Mouse (Mus musculus): Measurements from ENCODE around the gene Ndel1.

The Ndel1 gene

DNA sequence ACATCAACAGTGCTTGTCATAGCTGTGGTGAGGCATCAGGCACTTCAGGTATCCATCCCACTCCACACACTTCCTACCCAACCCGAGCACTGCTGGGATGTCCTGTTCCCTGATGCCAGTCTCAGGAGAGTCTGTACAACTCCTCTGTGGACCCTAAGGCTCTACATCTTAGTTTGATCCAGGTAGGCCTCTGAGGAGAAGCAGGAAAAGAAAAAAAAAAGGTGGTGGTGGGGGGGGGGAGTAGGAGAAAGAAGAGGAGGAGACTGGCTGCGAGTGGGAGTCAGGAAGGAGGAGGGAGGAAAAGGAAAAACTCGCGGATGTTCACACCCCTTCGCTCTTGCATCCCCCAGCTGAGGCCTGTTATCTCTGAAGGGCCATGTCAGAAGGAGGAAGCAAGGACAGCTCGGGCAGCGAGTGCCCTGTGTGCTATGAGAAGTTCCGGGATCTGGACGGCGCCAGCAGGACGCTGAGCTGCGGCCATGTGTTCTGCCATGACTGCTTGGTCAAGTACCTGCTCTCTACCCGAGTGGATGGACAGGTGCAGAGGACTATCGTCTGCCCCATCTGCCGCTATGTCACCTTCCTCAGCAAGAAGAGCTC lies 20.7 kb upstream of the Ndel1 start:
- DNase-seq (ENCODE audit: low spot score), result no peak

DNA sequence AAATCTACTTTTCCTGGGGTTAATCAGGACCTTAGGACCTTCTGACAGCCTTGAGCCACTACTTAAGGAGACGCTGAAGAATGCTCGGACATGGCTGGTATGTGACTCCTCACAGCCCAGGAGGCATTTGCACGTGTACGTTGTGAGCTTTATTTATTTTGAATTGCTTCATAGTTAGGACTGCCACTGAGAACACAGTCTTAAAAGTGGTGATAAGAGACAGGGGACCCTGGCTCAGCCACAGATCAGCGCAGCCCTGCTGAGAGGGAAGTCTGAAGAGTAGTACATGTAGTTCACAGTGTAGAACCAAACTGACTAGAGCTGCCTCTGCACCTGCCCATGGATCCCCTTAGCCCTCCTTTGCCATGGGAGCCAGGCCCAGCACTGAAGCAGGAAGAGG lies 20.2 kb upstream of the Ndel1 start:
- DNase-seq (ENCODE audit: low spot score), result no peak

DNA sequence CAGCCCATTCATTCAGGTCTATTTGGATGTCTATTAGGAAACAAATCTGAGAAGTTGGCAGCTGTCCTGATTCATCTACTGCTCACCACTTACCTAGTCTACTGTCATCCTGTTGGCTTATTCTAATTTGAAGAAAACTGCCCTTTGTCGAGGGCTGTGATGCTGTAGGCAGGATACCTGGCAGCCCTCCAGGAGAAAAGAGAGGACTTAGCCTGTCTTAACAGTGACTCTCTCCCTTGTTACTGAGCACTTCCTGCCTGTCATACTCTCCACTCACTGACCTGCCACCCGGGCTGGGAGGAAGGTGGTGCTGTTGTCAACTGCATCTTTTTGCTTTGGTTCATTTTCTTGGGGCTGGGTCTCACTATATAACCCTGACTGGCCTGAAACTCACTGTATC lies 19.0 kb upstream of the Ndel1 start:
- no peak for DNase-seq (ENCODE audit: low spot score)

DNA sequence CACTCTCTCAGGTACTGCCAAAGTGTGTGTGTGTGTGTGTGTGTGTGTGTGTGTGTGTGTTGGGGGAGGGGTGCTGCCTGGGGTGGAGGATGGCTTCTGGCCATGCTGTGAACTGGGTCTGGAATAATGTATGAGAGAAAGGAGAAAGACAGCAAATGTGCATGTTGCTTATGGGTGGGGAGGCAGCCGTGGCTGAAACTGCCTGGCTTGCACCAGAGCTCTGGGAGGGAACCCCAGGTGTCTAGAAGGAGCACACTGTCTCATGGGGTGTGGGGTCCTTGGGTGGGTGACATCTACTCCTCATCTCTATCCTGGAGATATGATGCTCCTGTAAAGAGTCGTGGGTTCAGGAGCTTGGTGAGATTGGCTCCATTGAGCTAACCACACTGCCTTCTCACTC lies 17.0 kb upstream of the Ndel1 start:
- no peak for DNase-seq (ENCODE audit: low spot score)

DNA sequence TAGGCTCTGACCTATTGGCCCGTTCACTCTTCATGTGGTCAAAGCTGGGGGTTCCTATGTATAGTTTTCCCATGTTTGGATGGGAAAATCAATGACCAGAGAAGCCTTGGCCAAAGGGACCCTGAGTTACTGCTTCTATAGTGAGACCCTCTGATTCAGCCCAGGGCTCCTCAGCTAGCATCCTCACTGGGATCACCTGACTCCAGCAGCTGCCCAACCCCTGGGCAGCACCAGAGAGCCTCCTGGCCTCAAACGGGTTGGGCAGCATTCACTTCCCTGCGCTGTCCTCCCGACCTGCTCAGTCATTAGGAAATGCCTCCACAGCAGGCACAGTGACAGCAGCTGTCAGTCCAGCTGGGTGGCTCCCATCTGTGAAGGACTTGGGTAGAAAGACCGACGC lies 16.6 kb upstream of the Ndel1 start, which contains the start of gene Rnf222:
Gene Rnf222 (plus strand): TSS at position 301 of the 400 bp plus-strand sequence.
- no peak for DNase-seq (ENCODE audit: low spot score)

DNA sequence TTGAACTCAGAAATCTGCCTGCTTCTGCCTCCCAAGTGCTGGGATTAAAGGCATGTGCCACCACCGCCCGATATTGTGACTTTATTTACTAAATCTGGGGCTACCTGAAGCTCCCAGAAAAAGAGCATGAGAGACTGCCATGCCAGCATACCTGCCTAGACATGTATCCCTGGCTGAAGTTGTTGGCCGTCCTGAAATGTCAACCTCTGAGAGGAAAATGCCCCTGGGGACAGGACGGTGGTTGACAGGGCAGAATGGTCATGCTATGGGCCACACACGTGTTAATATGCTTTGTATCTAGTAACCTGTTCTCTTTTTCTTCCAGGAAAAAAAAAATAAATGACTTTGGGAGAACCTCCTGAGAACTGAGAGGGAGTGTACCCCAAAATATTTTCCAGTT lies 14.4 kb upstream of the Ndel1 start:
- no peak for DNase-seq (ENCODE audit: low spot score)

DNA sequence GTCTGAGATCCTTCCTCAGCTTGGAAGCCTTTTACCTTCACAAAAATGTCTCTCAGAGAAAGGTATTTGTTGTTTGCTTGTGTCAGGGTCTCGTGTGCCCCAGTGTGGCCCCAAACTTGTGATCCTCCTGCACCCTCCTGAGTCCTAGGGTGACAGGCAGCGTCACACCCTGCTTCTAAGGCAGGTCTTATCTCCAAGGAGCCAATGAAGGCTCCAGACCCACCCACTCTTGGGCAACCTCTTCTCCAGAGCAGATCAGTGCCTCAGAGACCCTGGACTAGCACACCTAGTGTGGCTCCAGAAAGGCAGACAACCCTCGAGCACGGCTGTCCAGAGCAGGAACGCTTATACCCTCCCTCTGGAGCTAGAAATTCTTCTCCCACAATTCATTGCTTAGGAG lies 12.7 kb upstream of the Ndel1 start:
- DNase-seq (ENCODE audit: low spot score), result no peak

DNA sequence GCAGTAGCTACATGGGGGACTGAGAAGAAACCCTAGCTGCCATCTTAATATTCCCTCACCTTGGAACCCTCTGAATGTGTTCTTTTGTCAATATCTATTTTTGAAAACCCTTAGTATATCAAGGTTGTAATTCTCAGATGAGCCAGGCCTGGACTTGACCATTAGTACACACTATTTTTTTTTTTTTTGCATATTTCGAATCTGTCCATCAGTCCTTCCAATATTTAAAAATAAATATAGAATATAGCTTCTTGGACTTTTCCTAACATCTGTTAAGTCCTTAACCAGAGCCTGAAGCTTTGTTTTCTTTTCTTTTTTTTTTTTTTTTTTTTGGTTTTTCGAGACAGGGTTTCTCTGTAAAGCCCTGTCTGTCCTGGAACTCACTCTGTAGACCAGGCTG lies 12.2 kb upstream of the Ndel1 start:
- DNase-seq (ENCODE audit: low spot score), result no peak

DNA sequence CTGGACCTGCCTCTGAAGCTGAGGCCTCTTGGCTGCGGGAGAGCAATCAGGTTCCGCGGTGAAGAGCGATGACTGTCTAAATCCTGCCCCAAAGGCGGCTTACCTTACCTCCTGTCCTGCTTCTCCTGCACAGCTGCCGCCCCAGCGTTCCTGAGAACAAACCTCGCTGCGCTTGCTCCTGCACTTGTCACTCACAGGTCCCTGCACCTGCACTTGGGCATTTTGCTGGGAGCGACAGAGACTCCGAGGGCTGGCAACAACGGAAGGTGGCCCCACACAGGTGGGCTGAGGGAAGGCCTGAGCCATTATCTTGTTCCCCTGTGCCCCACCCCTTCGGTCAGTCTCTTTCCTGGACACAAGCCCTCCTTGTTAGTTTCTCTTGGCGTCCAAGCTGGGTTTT lies 10.4 kb upstream of the Ndel1 start:
- no peak for DNase-seq (ENCODE audit: low spot score)

DNA sequence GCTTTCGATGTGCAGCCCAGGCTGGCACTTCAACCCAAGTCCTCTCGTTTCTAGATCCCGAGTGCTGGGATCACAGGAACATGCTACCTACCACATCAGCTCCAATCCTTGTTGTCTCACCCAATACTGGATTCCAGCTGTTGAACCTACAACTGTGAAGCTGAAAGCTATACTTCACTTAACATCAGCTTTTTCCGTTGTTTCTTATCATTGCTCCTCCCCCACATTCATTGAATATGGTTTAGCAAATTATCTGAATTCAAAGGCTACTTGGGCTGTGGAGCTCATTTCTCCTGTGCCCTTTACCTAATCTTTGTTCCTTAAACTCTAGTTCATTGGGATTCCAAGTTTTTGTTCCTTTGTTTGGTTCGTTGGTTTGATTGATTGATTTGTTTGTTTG lies 7.2 kb upstream of the Ndel1 start:
- no peak for DNase-seq (ENCODE audit: low spot score)

DNA sequence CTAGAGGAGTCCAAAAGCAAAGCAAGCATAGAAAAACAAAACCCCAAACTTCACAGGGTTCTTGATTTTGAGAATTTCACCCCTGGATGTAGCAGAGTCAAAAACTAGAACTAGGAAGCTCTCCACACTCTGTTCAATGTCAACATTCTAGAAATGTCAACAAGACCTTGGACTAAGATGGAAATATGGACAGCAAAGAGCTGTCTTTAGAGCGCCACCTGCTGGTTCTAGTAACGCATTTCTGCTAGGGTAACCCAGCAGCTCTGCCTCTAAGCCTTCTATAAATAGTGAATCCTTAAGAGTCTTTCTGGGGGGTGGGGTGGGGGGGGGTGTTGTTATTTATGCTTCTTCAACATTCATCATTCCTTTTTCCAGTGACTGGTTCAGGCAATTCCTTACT lies 3.2 kb upstream of the Ndel1 start:
- DNase-seq (ENCODE audit: low spot score), result peak; percentile 80

DNA sequence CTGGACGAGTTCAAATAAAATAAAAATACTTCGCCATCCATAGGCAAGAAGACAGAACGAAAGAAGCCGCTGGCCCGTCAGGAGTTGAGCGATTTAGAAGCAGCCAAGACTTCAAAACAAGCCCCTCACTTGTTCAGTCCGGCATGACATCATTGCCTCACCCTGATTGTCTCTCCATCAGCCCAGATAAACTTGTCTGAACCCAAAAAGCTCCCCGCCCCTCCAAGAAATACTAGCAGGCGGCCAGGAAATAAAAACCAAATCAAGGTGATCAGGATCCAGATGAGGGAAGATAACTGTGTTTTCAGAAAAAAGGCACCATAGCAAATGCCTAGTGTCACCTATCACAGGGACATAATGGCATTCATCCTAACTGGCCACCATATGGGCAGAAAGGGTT lies 381 bp downstream of the Ndel1 start:
- no peak for DNase-seq (ENCODE audit: low spot score)

DNA sequence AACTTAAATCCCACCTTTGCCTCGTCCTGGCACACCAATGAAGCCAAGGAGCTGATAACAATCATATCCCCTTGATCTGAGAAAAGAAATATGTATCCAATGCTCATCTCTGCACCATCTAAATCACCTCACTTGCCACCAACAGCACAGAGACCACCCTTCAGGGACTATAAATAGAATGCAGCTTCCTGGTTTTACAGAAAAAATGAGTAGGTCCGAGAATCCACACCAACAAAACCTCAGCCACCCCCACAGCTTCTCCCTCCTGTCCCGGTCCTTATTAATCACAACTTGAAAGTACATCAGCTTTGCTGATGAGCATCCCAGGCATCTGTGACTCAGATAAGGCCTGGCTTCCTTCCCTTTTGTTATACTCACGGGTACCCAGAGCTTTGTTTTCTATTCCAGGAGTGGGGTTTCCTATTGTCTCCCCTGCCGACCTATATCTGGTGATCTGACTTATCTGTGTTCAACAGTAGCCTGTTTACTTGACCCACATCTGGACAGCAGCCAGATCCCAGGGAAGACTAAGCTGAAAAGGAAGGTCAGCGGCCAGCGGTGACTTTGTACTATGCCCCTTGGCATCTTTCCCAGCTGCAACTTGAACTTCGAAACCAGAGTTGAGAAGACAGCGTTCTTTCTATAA lies 7.0 kb downstream of the Ndel1 start:
- DNase-seq (ENCODE audit: low spot score), result peak; percentile 94

DNA sequence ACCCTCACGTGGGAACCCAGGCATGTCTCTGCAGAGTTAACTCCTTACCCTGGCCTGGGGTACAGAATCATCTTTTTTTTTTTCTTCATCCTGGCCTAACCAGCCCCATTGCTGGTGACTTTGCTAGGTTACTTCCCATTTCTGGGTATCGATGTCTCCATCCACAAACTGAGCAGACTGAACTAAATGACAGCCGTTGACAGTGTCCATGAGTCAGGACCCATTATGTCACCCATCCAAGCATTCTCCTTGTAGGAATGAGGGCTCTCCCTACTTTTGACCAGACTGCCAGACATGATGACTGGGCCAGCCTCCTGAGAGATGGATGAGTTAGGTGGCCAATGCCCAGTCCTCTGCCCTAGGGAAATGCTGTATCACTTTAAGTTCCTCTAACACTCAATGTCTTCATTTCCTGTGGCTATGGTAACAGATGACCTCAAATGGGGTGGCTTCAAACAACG lies 8.0 kb downstream of the Ndel1 start:
- DNase-seq (ENCODE audit: low spot score), result peak; percentile 39

DNA sequence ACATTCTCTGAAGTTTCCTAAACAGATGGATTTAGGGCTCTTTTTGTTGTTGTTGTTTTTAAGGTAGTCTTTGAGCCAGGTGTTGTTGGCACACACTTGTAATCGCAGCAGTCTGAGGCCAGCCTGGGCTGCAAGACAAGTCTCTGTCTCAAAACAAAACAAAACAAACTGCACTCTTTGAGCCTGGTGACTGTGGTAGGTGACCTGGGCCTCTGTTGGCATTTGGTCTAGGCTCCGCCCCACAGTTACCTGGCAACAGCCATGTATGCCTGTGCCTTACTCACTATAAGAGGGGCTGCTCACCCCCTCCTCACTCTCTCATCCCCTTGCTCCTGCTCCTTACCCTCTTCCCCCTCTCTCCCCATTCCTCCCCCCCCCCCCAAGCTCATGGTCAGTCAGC lies 9.4 kb downstream of the Ndel1 start:
- DNase-seq (ENCODE audit: low spot score), result no peak

DNA sequence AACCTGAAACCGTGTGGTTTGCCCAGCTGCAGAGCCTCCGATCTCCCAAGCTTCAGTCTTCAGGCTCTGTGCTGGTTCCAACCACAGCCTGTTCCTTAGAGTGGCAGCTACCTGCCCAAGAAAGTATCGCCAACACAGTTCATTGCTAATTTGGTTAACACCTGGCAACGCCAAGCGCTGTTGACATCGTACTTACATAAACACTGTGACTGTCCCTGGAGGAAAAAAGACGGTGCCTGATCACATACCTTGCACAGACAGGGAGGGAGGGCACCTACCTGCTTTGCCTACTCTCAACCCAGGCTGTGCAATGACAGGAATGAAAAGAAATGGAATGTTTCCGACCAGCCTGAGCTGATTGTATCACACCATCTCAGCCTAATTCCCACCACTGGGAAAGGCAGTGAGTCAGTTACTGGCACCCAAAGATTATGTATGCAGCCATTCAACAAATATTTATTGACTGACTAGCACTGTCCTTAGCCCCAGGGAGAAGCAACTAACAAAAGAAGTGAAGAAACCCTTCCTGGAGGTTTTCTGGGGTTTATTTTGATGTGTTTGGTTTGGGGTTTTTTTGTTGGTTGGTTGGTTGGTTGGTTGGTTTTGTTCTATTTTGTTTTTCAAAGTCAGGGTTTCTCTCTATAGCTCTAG lies 11.6 kb downstream of the Ndel1 start:
- no peak for DNase-seq (ENCODE audit: low spot score)

DNA sequence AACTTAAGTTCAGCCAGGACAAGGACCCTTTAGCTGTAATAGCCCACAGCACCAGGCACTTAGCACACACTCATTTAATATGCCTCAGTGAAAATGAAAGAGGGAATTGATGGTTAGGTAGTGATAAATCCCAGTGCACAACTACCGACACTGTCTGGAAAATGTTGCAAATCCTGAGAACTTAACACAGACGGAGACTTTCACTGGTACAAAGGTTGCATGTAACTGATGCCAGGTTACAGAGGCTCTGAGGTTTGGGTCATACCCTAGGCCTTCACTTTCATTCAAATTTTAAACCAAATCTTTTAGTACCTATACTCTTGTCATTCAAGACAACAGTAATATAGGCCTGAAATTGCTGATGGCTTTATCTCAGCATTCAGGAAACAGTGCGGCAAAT lies 14.3 kb downstream of the Ndel1 start:
- DNase-seq (ENCODE audit: low spot score), result no peak

DNA sequence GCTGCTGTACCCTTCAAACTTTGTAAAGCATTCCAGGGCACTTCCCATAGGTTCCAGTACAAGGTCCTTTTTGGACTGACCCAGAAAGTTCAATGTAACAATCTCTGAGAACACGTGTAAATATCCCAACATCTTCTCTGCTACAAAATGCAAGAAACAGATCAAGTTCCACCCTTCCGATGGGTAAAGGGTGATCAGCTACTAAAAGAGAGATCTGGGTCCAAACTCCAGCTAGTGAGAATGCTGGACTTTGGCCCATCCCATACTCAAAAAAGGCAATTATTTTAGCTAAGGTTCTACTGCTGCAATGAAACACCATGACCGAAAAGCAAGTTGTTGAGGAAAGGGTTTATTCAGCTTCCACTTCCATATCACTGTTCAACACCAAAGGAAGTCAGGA lies 17.0 kb downstream of the Ndel1 start:
- no peak for DNase-seq (ENCODE audit: low spot score)

DNA sequence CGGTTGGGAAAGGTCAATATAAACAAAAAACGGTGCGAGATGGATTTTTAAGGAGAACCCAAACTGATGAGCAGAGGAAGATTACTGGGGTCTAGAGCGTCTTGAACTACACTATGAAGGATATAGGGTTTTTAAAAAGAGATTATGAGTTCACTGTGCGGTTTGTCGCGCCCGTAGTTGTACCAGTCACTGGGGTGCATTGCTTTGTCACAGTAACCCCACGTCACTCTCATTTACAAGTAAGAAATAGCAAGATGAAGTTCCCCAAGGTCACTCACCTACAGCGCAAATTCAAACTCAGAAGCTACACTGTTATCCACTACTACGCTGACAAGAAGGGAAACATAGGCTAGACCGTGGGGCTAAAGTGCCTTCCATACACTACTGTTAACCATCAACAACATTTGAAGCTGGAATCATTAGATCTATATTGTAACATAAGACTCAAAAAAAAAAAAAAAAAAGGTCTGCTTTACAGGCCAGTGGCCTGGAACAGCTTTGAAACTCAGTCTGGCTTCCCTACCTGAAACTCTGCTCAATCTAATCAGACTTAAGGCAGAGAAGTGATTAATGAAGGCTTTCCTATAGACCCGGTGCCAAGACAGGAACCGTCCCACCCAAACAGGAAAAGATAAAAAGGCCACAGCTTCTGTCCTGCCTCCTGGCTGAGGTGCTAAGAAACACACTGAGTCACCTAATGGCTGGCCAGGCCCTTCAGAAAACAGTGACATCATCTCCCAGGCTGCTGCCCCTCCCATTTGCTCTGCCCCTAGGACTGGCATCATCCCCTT lies 17.9 kb downstream of the Ndel1 start:
- DNase-seq (ENCODE audit: low spot score), result peak; percentile 83

DNA sequence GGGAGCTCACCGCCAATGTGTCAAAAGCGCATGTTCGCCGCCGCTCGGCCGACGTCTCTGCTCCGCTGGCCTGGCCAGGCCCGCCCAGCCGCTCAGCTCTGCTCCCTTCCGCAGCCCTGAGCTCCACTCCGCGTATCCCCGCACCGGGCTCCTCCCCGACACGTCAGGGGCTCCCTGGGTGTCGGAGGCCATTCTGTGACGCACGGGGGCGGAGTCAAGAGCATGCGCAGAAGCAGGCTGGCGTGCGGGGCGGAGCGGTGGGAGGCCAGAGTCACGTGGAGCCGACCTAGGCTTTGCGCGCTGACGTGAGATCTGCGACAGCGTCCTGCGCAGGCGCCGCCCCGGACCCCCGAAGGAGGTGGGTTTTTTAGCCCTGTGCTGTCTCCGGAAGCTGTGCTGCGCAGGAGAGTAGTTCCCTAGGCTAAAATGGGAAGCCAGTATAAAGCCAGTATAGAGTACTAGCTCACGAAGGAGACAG lies 18.7 kb downstream of the Ndel1 start:
- peak; percentile 100 for DNase-seq (ENCODE audit: low spot score)

DNA sequence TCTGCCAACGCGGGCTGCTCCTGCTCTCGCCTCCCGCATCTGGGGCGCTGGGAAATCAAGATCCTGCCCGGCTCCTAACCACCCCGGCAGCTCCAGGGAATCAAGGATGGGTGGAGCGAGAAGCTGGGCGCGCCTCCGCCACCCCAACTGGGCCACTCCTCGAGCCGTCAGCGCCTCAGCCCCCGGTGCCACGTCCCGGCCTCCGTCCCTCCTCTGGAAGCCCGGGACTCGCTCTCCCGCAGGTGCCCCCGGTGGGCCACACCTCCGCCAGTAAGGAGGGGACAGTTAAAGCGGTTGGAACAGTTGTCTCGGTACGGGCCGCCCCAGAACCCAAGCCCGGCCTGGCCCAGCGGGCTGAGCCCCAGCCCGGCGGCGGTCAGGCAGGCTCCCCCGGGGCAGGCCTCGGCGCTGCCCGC lies 19.2 kb downstream of the Ndel1 start:
- peak; percentile 82 for DNase-seq (ENCODE audit: low spot score)

DNA sequence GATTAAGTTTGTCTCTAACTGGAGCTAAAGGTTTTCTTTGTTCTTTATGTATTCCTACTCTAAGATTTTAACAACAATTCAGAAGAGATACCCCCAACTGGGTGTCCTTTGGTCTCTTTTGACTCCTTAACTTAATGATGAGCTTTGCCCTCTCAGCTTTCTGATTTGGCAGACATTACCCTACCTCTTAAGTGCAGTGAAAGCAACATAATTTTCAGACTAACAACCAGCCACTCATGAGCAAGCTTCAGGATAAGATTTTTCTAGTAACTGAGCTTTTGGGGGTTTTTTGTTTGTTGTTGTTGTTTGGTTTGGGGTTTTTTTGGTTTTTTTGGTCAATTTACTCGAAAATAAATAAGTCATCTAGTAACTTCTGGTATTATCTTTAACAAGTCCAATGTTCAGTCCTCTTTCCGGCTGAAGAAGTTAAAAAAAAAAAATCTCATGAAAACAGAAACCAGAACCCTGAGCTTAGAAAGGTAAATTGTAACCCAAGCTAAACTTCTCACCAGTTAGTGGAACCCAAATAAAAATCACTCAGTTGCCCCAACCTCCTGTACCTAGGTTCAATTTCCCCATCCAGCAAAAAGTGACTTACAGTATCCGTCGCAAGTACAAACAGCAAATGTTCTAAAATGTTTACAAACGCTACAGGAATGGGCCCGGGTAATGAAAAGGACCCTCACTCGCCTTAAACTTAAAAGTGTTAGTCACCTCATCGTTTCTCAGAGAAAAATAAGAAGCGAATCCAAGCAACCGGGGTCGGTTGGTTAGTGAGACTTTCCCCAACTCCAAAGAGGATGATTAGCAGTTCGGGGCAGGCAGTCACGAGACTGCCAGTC lies 19.8 kb downstream of the Ndel1 start:
- no peak for DNase-seq (ENCODE audit: low spot score)

Measured in lung, postnatal 25 days (tissue).